Mouse (Mus musculus) left cerebral cortex, adult 11 months (tissue): ENCODE results near the gene Tpcn1.

ENCODE experiments used
- DNase-seq: peaks from one replicate; pipeline ENCODE4 v3.0.0; 2022; ENCODE audit warnings: low spot score

Gene Tpcn1

DNA sequence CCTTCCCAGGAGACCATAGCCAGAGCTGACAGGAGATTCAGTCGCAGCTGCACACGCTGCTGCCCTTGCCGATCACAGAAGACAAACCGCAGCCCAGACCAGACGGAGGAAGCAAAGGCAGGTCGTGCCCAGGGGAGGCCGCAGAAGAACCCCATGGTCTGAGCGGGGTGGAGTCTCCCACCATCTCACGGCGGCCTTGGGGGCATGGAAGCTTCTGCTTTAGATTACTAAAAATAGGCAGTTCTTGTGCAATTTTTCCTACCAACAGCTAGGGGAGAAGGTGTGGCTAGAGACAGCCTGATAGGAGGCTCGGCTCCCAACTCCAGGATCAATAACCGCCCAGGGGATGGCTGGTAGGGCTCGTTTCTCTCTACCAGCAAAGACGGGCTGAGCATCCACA lies 29.7 kb downstream of the Tpcn1 start:
- no peak for DNase-seq

DNA sequence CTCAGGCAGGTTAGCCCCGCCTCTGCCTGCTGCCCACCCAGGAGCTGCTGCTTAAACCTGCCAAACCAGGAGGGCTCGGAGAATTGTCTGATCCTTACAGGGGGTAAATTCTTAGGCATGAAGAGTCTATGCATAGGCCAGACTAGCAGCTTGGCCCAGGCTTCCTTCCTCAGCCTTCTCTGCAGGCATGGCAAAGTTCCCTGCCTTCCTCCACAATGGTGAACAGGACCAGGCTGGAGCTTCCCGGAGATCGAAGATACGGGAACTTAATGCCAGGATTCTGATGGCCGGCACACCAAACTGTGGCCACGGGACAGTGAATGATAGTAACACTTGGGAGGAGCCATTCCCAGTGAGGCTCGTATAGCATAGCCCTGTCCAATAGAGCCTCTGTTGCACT lies 30.4 kb downstream of the Tpcn1 start:
- DNase-seq = no peak

DNA sequence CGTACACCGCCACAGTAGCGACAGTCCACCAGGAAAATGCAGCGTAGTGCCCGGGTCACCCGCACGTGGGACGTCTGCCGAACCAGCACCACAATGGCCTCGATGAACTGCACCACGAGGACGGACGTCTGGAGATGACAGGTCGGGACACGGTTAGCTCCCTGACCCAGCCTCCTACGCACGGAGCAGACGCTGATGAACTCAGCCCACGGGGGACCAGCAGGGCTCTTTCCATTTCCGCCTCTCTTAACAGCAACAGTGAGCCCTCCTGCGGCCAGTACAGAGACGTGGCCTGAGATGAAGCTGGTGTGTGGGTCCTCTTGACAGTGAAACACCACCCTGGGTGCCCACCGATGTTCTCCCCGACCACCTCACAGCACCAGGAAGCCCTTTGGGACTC lies 32.6 kb downstream of the Tpcn1 start:
- DNase-seq = no peak

DNA sequence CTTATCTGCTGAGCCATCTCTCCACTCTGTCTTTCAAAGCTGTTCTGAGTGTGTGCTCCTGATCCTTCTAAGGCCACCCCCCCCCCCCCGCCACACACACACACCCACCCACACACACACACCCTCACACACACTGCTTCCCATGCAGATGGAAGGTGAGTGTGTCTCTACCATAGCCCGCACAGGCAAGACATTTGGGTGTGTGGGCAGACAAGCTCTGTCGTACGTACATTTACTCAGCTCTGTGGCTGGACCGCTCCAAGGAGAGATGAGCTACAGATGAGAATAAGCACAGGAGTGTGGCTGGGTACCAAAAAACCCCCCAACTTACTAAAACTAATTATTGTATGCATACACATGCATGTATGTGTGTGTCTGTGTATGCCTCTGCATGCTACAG lies 37.8 kb downstream of the Tpcn1 start:
- no peak for DNase-seq

DNA sequence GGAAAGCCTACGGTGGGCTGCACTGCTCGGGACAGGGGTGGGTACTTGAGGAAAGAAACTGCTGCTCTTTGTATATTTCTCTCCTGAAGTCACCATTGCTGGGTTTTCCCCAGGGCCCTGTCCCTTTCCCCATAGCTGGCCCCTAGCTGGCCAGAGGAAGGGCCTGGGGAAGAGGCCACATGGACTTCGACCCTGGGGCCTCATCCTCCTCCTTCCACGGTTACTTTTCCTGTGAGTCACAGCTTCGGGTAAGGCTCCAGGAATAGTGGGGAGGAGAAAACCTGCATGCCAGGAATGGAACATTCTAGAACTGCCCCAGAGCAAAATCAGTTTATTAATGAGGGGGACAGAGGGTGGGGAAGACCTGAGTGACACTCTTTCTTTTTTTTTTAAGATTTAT lies 38.3 kb downstream of the Tpcn1 start:
- no peak for DNase-seq

DNA sequence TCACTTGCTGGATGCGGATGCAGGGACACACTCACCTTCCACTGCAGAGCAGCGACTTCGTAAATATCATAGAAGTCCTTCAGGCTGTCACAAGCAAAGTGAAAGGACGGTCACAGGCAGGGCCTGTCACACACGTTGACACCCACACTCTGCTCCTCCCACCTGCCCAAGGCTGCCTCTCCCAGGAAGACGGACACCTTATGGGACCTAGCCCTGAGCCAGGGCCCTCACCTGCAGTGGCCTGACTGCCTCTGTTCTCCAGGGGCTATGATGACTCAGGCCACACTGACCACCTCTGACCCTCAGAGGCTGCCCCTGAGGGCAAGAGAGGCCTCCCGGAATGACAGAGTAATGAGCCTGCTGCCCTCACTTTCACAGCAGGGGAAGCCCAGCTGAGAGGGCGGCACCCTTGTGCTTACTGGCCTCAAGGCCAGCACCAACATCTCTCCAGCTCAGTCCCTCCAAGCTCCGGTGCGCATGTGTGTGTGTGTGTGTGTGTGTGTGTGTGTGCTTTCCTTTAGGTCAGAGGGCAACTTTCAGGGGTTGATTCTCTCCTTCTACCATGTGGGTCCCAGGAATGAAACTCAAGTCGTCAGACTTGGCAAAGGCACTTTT lies 40.1 kb downstream of the Tpcn1 start:
- DNase-seq = no peak

DNA sequence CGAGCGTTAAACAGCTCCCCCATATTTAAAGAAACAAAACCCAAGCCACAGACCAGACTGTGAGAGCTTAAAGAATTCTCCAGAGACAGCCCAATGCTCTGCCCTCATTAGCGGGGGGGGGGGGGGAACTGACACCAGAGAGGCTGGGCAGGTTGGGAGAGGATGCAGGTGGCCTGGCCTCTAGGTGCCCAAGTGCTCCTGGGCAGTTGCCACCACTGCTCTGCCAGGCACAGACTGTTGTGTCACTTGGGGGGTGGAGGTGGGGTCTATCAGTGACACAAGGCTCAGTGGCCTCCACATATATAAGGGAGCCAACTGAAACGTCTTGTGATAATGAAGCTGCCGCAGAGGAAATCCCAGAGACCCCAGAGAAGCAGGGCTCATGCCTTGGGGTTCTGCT lies 51.8 kb downstream of the Tpcn1 start:
- DNase-seq = no peak

DNA sequence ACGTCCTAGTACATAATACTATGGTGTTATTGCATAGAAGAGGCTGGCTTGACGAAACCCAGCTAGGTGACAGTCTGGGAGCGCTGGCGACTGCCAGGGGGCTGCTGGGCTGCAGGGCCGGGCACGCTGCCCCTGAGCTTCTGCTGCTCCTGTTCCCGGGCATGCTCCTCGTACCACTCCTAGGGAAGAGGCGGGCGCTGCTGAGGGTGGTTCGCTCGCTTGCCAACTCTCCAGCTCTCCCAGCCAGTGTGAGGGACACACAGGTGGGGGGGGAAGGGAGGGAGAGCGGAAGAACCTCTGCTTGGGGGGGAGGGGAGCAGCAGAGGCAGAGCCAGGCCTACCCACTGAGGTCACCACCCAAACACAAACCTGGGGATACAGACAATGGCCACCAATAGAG lies 52.4 kb downstream of the Tpcn1 start:
- no peak for DNase-seq

DNA sequence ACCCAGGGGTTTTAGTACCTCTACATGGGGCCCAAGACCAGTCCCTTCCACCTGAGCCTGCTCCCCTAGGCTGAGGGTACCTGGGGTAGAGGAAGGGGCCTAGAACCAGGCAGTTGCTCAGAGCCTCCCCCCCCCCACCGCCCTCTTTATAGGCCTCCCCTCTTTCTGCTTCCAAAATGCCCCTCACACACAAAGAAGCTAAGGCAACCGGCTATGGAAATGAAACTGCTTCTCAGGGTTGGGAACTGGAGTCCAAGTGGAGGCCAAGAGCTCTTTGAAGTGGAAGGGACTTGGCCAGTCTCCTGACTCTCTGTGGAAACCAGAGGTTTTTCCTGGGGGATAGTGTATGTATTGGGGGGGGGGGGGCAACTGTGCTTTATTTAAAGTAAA lies 53.8 kb downstream of the Tpcn1 start:
- DNase-seq = no peak

DNA sequence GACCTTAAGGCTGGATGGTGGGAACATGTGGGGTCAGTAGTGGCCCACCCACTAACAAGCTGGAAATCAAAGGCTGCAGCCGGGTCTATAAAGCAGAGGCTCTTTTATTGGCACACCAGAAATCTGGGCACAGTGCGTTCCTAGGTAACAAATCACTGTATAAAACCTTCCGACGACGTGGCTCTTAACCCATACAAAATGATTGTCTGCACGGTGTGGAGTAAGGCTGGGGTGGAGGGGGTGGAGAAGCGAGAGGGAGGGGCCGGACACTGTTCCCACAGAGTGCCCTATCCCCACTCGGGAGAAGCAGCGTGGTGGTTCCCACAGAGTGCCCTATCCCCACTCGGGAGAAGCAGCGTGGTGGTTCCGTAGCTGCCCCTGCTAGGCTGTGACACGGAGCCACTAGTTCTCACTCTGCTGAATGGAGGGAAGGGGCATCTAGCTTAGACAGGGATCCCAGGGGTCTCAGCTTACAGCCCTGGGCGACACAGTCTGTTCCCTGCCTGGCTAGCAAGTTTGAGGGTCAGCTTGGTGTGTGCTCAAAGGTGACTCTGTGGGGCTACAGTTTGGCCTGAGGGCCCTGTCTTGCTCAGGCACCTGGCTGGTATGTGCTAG lies 54.3 kb downstream of the Tpcn1 start:
- DNase-seq = no peak

DNA sequence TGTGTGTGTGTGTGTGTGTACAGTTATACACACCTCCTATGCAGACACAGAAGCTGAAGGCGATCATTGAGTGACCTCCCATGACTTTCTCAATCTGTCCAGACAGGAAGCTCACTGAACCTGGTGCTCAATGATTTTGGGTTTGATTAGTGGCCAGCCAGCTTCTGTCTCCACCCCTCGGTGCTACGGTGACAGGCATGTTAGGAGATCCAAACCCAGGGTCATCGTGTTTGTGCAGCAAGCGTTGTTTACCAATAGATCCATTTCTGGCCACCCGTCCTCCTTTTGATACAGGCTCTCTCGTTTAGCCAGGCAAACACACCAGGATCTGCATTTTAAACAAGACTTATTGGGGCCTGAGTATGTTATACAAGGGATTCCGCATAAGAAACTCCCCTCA lies 56.8 kb downstream of the Tpcn1 start:
- no peak for DNase-seq

DNA sequence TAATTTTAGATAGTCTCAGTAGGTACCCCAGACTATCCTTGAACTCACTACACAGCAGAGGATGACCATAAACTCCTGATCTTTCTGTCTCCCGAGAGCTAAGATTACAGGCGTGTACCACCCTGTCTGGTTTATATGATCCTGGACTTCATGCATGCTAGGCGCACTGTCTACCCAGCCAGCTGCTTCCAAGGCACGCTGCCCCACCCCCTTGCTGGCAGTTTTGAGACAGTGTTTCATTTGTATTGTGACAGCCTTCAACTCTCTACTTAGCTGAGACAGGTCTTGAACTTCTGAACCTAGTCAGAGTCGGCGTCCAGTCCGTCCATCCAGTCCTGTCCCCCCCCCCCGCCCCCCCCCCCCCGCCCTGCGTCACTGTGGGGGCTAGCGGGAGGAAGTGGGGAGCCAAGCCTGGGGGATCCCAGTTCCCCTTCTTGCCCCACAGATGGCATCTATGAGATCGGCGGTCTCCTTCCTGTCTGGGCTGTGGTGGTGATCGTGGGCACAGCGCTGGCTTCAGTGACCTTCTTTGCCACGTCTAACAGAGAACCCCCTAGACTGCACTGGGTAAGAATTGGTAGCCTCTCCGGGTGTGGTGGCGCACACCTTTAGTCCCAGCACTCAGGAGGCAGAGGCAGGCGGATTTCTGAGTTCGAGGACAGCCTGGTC lies 61.0 kb downstream of the Tpcn1 start:
- DNase-seq = no peak

DNA sequence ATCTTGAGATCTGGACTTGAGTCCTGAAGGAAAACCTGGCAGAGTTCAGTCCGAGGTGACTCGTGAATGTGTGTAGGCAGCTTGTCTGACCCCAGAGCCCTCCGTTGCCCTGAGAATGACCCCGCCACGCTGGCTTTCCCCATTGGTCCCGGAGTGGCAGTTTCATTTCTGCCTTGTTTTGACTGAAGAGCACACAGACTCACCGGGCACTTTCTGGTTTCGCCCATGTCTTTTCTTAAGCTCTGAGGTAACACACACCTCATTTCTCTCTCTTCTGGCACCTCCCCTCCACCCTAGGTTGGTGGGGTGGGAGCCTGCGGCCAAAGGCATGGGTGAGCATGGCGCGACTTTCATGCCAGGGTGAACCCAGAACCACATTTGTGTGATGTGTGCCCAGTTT lies 62.2 kb downstream of the Tpcn1 start:
- no peak for DNase-seq

DNA sequence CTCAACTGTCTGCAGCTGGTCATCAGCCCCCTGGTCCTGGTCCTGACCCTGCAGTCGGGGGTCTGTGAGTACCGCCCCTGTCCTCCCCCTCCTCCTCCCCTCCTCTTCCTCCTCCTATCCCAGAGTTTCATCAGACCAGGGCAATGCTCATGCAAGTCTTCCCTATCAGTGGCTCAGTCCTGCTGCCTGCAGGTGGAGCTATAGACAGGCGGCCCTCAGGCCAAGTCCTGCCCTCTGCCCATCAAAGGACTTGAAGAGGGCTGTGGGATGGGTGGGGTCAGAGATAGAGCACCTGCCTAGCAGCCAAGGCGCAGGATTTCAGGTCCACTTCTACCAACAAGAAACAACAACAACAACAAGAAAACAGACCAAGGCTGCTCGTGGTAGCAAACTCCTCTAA lies 62.7 kb downstream of the Tpcn1 start:
- no peak for DNase-seq

DNA sequence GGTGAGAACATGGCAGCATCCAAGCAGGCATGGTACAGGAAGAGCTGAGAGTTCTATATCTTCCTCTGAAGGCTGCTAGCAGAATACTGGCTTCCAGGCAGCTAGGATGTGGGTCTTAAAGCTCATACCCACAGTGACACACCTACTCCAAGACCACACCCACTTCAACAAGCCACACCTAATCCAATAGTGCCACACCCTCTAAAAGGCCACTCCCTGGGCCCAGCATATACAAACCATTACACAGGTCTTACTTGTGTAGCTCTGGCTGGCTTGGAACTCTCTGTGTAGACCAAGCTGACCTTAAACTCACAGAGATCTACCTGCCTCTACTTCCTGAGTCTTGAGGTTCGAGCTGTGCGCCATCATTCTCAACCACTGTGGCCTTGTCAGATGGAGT lies 63.7 kb downstream of the Tpcn1 start:
- no peak for DNase-seq

DNA sequence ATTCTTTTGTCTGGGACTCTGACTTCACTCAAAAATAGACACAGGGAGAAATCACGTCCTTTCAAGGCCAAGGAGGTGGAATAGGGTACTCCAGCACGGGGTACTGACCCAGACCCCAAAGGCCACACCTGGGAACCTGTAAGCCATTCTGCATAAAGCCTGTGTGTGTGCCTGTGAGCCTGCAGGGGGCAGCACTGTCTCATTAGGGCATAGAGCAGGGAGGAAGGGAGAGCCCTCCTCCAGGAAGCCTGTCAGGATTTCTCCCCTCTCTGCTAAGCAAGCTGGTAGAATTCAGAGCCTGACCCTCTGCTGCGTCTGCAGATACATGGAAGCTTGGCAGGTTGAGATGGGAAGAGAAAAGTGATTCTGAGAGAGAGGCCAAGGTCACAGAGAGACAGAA lies 65.8 kb downstream of the Tpcn1 start:
- no peak for DNase-seq

DNA sequence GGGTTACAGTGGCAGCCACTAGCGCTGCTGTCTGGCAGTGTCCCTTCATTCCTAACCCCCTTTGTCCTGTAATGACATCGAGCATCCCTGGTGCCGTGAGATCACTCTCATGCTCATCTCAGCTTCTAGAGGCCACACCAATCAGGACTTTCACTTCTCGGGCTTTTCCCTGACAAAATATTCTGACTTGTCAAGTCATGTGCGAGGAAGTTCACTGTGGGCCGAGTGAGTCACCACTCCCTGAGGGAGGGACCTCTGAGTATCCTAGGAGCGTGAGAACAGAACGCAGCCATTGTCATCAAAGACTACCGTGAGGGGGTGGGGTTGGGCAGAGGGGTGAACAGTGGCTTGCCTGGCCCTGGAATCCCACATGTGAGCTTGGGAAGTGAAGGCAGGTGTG lies 70.9 kb downstream of the Tpcn1 start:
- no peak for DNase-seq

DNA sequence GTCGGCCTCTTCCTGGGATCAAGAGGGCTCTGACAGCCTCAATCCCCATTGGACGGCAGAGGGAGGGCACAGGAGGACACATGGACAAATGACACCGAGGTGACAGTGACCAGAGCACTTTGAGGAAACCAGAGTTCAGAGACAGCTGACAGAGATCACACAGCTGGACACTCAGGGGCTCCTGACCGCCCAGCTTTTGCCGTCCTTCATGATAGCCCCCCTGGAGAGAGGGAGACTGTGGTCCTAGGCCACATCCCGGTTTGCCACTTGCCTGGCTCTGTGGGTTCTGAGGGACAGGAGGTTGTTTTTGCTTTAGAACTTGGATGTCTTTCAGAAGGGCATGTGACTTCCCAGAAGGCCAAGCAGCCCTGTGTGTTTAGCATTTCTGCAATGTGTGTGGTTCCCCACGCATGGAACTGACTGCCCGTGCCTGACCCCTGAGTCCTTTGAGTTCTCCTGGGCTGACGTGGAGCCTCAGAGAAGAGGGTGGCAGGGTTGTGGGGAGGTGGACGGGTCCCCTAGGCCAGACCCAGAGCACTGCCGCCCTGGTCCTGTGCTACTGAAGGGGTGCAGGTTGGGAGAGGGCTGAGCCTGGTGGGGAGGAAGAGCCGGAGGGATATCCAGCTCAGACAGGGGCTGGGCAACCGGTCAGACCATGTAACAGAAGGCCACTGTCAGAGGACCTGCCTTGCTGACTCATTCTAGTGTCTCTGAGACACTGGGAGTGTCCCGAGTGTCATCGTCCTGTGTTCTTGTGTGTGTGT lies 72.1 kb downstream of the Tpcn1 start:
- DNase-seq = no peak

DNA sequence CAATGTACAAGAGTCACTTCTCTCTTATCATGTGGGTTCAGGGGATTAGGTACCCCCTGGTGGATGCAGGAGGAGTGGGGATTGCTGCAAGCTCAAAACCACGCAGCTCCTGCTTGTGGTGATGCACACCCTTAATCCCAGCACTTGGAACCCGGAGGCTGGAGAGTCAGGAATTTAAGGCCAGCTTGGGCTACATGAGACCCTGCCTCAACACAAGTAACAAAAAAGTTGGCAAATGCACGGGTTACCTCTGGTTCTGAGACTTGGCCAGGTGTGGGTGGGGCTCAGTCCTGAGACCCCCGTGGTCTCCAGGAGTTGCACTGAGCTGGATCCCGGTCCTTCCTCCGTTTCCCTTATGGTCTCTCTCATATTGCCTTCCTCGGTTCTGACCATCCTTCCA lies 73.0 kb downstream of the Tpcn1 start:
- no peak for DNase-seq

DNA sequence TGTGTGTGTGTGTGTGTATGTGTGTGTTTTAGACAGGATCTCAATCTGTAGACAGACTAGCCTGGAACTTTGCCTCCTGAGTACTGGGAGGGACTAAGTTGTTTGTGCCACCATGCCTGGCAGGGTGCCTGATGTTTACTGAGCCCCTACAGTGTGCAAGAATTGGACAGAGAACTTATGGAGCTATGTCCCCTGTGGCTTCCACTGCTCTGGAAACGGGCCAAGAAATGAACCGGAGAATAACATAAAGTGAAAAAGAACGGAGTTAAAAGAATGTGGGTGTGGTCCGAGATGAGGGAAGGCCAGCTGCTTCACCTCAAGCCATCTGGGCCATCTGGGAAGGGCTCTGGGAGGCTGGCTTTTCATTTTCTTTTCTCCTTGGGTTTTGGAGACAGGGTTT lies 73.7 kb downstream of the Tpcn1 start:
- no peak for DNase-seq

DNA sequence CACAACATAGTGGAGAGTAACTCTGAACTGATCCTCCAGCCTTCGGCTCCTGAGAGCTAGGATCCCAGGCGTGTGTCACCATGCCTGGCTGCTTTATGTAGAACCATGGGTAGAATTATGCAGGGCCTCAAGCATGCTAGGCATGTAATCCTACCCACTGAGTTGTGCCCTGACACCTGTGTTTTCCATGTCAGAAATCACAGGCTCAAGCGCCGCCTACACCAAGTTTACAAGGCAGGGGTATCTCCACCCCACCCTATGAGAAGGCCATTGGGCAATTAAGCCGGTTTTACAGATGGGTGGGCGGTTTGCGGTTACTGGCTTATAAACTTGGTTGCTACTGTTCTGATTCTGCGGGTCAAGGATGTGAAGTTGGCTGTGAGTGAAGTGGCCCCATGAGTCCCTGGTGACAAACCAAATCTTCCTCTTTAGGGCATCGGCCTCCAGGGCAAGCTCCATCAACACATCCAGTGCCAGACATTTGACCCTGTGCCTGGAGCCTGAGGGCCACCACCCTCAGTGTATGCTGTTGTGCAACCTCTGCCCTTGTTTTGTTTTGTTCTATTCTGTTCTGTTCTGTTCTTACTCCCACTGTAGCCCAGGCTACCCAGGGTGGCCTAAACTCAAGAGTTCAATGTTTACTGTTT lies 74.3 kb downstream of the Tpcn1 start:
- DNase-seq = no peak

DNA sequence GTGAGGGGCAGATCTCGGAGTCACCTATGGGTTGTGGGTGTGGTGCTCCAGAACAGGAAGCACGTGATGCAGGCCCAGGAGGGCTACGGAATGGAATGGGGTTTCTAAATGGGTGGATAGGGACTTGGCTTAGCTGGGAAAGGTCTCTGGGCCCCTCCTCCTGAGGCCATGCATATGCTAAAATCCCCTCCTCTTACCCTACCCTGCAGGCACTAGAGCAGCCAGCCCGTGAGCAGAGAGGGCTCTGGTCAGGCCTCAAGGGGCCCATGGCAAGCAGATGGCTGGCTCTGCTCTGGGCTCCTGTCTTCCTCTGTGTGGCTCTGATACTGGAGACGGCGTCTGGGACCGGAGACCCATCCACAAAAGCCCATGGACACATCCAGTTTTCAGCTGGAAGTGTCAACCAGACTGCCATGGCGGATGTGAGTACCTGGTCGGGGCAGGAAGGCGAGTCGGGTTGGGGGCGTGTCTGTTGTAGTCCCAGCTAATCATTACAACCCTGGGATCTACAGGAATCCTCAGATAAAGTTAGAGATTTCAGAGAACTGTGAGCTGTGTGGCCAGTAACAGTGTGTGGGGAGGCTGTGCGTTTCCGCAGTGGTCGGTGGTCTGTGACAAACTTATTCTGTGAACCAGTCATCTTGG lies 75.4 kb downstream of the Tpcn1 start:
- DNase-seq = no peak
